Mouse (Mus musculus): ENCODE measurements around the gene Clic5.
A peak's percentile ranks its signal among the peaks of the same experiment; 100 is the strongest.

Gene Clic5

DNA sequence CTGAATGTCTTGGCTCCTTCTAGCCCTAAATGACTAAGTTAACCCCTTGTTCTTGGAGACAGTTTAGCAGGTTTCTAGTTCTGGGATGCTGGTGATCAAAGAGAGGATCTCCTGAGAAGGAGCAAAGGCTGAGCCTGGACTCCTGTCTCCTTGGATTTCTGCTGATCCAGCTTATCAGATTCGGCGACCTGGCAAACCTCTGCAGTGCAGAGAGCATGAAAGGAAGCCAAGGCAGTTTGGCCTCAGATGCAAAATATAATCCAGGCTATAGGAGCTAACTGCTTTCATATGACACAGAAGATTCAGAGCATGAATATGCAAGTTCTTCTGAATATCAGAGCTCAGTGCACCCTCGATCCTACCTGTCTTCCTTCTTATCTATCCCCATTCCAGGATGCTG lies 83.0 kb downstream of the Clic5 start:
- no peak for DNase-seq (ENCODE audit: low spot score)

DNA sequence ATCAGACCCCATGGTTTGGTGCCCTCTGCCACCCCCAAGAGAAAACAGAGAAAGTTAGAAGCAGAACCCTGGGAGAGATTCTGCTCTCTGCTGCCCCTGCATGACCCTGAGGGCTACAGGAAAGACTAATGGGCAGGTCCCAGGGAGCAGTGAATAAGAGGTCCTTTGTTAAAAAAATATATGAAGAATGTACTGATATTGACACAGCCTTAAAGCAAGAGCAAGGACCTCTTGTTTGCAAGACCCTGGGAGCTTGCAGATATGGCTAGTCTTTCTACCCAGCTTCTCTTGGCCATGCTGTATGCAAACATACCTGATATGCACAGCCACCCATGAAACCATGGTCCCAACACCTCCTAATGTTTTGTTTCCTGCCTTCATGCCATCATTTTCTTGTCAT lies 86.4 kb downstream of the Clic5 start:
- no peak for DNase-seq (ENCODE audit: low spot score)

DNA sequence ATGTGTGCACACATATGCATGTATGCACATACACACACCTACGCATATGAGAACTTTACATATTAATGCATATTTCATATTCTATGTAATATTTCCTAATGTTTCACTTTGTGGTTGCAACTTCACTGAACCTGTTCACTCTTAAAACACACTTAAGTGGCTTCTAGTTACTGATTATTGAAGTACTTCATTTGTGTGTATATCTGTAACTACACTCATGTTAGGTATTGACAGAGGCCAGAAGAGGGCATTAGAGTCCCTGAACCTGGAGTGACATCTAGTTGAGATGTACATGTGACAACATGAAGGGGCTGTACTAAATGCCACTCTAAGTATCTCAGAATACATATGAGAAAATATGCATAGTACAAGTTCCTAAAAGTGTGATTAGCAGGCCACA lies 99.9 kb downstream of the Clic5 start:
- no peak for DNase-seq (ENCODE audit: low spot score)

GRCm38 (mm10) chr17:44297221-44297620 lies 108.8 kb downstream of the Clic5 start:
- DNase-seq (ENCODE audit: low spot score), result no peak

GRCm38 (mm10) chr17:44300236-44300635 lies 111.9 kb downstream of the Clic5 start:
- DNase-seq (ENCODE audit: low spot score), result no peak

DNA sequence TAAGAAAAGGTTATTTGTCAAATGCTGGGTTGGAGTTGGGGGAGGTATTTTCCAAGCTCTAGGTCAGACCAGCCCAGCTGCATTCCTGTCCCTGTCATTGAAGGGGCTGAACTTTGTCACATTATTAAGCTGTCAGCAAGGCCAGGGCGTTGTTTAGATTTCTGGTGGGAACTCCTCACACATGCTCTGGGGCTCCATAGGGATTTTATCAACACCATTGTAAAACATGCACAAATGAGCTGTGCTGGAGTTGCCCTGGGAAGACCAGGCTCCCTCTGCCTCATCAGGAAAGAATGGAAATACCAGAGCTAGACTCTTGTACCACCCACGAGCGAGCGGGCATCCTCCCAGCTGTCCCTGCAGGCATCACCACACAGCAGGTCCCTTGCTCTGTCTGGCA lies 112.3 kb downstream of the Clic5 start:
- DNase-seq (ENCODE audit: low spot score), result peak; percentile 45

DNA sequence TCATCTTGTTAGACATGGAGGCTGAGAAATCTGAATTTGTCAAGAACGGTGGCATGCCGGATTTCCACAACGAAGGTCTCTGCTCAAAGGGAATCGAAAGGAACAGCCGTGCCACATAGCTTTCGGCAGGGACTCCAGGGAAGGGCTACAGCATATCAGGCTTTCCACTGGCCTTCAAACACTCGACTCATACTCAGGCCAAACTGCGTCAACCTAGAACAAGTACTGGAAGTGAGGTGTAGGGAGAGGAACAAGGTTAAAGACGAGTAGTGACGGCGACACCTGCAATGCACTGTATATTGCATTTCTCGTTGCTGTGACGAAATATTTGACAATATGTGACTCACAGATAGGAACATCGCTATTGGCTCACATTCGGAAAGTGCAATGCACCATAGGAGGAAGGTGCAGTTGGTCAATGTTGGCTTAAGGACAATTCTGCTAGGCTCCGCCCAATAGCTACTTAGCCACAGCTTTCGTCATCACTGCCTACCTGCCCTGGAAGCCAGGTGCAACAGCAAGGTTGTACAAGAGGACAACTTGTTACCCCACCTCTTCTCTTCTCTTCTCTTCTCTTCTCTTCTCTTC lies 112.9 kb downstream of the Clic5 start:
- no peak for DNase-seq (ENCODE audit: low spot score)

DNA sequence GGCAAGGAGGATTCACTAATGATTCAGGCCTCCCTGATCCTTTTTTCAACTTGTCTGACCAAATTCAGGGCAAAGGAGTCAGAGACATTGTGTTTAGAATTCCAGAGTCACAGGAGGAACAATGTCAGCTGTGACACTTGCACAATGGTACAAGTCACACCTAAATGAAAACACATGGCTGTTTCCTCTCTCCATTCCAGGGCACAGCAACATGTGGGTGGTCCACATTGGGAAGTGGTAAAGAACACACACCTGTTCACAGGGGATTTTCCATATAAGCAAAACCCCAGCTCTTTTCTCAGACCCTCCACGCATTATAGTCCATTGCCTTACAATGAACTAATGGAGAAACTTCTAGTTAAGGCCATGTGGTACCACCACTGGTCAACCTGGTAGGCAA lies 115.7 kb downstream of the Clic5 start:
- DNase-seq (ENCODE audit: low spot score), result no peak

DNA sequence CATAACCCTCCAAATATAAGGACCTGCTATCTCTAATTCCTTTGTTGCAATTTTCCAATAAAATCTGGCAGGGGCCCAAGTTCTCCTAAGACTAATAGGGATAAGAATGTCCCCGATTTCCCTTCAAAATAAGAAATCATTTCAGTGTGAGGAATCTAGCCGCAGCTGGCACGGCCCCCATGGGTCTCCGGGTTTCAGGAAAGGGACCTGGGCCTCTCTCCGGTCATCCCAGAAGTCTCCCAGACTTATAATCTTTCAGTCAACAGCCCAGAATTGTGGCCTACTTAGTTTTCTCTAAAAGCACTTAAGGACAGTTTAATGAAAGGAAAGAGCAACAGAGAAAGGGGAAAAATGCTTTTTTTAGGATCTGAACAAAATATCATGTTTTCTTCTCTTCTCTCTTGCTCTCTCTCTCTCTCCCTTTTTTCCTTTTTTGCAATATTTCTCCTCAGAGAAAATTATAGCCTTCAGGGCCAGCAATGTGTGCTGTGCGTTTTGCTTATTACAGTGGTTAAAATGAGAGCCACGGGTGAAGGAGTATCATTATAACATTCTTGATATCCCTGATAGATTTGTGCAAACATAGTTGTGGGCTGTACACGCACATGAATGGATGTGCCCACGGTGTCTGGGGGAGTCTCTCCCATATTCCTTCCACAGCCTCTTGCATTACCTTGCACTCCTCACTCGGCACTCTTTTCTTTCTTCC lies 121.7 kb downstream of the Clic5 start:
- DNase-seq (ENCODE audit: low spot score), result no peak

GRCm38 (mm10) chr17:44325314-44325713 lies 136.9 kb downstream of the Clic5 start:
- no peak for DNase-seq (ENCODE audit: low spot score)

- no peak for DNase-seq (ENCODE audit: low spot score)
Observed at GRCm38 (mm10) chr17:44327279-44328146, 139.1 kb downstream of the Clic5 start.

DNA sequence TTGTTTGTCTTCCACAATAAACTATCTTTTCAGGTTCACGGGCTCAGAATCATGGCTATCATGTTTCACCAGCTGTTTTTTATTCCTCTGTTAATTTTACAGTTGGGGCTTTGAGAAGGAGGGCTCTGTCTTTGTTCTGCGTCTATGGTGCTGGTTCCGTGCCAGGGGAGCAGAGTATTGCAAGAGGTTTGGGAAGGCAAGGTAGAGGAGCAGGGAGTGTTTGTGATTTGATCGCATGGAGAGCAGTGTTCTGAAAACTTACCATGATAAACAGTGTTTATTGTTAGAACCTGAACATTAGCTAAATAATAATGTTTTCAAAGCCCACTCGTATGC lies 139.7 kb downstream of the Clic5 start:
- no peak for DNase-seq (ENCODE audit: low spot score)
